ENCODE assay signal across 26 mouse cellular contexts in the genomic region with DNA sequence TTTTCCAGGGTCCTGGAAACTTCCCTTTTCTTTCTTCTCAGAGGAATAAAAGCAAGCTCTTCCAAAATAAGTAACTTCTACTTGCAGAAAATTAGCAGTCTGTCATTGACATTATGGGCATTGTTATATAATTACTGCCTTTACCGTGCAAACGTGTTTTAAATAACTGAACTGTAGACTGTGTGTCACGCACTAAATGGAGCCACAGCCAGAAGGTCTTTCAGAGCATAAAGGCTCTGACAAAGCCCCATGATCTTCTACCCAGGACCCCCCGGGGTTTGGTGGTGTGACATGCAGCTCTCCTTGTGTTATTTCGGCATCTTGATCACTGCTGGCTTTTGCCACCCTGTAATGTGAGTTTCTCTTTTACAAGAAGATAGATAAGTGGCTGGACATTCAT.
DNase-seq lines count a peak whose midpoint lies in the region; ATAC-seq and TF ChIP-seq lines count a peak whose summit lies in the region.
"Had no signal": no experiment of that assay in that cellular context is flagged by ENCODE, and none has a peak within 500 bp of the region (broad histone marks: within the 10 kb centered on the region; RNA-seq: fewer than 3 reads in every experiment).

No protein-coding gene starts in this region.

- H3K9ac ChIP-seq in forebrain, embryonic 14.5 days (ENCODE audit: low read length) = no peak overlapping the region
- no peak overlapping the region for H3K9ac ChIP-seq in forebrain, embryonic 13.5 days
- H3K9ac ChIP-seq in forebrain, postnatal 0 days = no peak overlapping the region
- no peak overlapping the region for H3K9ac ChIP-seq in forebrain, embryonic 11.5 days (ENCODE audit: low read length)
- H3K9ac ChIP-seq: embryonic facial prominence, embryonic 13.5 days; hindbrain, embryonic 12.5 days; hindbrain, embryonic 15.5 days had no signal

- 54% methylated on average over 5 of the region's 5 CpGs for WGBS in forebrain, embryonic 14.5 days
- 47% methylated on average over 5 of the region's 5 CpGs for WGBS in forebrain, embryonic 13.5 days
- 33% methylated on average over 5 of the region's 5 CpGs for WGBS in forebrain, postnatal 0 days
- 67% methylated on average over 5 of the region's 5 CpGs for WGBS in forebrain, embryonic 11.5 days
- 23% methylated on average over 5 of the region's 5 CpGs for WGBS in olfactory bulb, adult 2 months

- H3K4me2 ChIP-seq in forebrain, embryonic 14.5 days (ENCODE audit: low read length) = no peak overlapping the region
- H3K4me2 ChIP-seq in forebrain, embryonic 13.5 days = no peak overlapping the region
- H3K4me2 ChIP-seq in forebrain, postnatal 0 days (ENCODE audit: low read depth) = no peak overlapping the region
- no peak overlapping the region for H3K4me2 ChIP-seq in forebrain, embryonic 11.5 days (ENCODE audit: low read depth, low read length, severe bottlenecking)
- H3K4me2 ChIP-seq: embryonic facial prominence, embryonic 13.5 days; heart, embryonic 11.5 days; hindbrain, embryonic 12.5 days; hindbrain, embryonic 15.5 days had no signal

- no peaks in the 10 kb centered on the region for H3K9me3 ChIP-seq in forebrain, embryonic 14.5 days (replicated peaks; ENCODE audit: control insufficient read depth, low read length)
- no peaks in the 10 kb centered on the region for H3K9me3 ChIP-seq in forebrain, embryonic 13.5 days (replicated peaks)
- no peaks in the 10 kb centered on the region for H3K9me3 ChIP-seq in forebrain, postnatal 0 days (ENCODE audit: low read length)
- no peaks in the 10 kb centered on the region for H3K9me3 ChIP-seq in forebrain, embryonic 11.5 days (ENCODE audit: control insufficient read depth, low read length)
- H3K9me3 ChIP-seq: embryonic facial prominence, embryonic 10.5 days; embryonic facial prominence, embryonic 13.5 days; hindbrain, embryonic 12.5 days; hindbrain, embryonic 15.5 days had no signal

- TF ChIP-seq CTCF in forebrain, postnatal 0 days (IDR thresholded peaks at IDR 0.05; ENCODE audit: low read depth) = no peak
- no peak for TF ChIP-seq CTCF in olfactory bulb, adult 2 months (IDR thresholded peaks at IDR 0.05; ENCODE audit: insufficient read depth, low read depth, low read length)

- H3K36me3 ChIP-seq in forebrain, embryonic 14.5 days (ENCODE audit: control insufficient read depth, insufficient read depth, low read length) = no peaks in the 10 kb centered on the region
- H3K36me3 ChIP-seq in forebrain, embryonic 13.5 days (ENCODE audit: poor library complexity, severe bottlenecking) = no peaks in the 10 kb centered on the region
- no peaks in the 10 kb centered on the region for H3K36me3 ChIP-seq in forebrain, postnatal 0 days (ENCODE audit: insufficient read depth)
- H3K36me3 ChIP-seq in forebrain, embryonic 11.5 days (ENCODE audit: control insufficient read depth, insufficient read depth, low read length) = no peaks in the 10 kb centered on the region
- H3K36me3 ChIP-seq: embryonic facial prominence, embryonic 10.5 days; embryonic facial prominence, embryonic 13.5 days; G1E; hindbrain, embryonic 12.5 days; hindbrain, embryonic 15.5 days had no signal

- peak; percentile 9 for DNase-seq in forebrain, embryonic 14.5 days (ENCODE audit: low spot score)
- no peak for DNase-seq in forebrain, postnatal 0 days
- DNase-seq in forebrain, embryonic 11.5 days (ENCODE audit: low spot score) = no peak
- peak; percentile 64 for DNase-seq in brain, adult 2 months (ENCODE audit: low read depth, low spot score)
- DNase-seq: adrenal gland, postnatal 10 days; B cell, adult 2 months; cerebellum, adult 2 months; cerebellum, adult 9-11 months; cerebellum, postnatal 36 days; embryo, embryonic 11 days; gastrocnemius, adult 2 months; gastrocnemius, postnatal 14 days; kidney, adult 2 months had no signal

- H3K27ac ChIP-seq in forebrain, embryonic 14.5 days (ENCODE audit: low read depth, low read length) = no peak overlapping the region
- H3K27ac ChIP-seq in forebrain, embryonic 13.5 days = no peak overlapping the region
- no peak overlapping the region for H3K27ac ChIP-seq in forebrain, postnatal 0 days (ENCODE audit: low read depth, low read length)
- H3K27ac ChIP-seq in forebrain, embryonic 11.5 days (ENCODE audit: low read depth, low read length) = no peak overlapping the region
- H3K27ac ChIP-seq in olfactory bulb, adult 2 months (ENCODE audit: insufficient read depth, low read depth, low read length) = peak overlapping the region; percentile 91
- H3K27ac ChIP-seq: embryonic facial prominence, embryonic 10.5 days; embryonic facial prominence, embryonic 13.5 days; gastrocnemius, adult 2 months; hindbrain, embryonic 12.5 days; hindbrain, embryonic 15.5 days had no signal

- H3K4me1 ChIP-seq in forebrain, embryonic 14.5 days (ENCODE audit: control insufficient read depth, insufficient read depth, low read length) = no peaks in the 10 kb centered on the region
- no peaks in the 10 kb centered on the region for H3K4me1 ChIP-seq in forebrain, embryonic 13.5 days
- no peaks in the 10 kb centered on the region for H3K4me1 ChIP-seq in forebrain, postnatal 0 days (ENCODE audit: insufficient read depth)
- no peaks in the 10 kb centered on the region for H3K4me1 ChIP-seq in forebrain, embryonic 11.5 days (replicated peaks; ENCODE audit: control insufficient read depth, insufficient read depth, low read length)
- peaks cover 9% of the 10 kb centered on the region for H3K4me1 ChIP-seq in olfactory bulb, adult 2 months (ENCODE audit: control insufficient read depth, insufficient read depth, low read length)
- H3K4me1 ChIP-seq: embryonic facial prominence, embryonic 10.5 days; embryonic facial prominence, embryonic 13.5 days; hindbrain, embryonic 12.5 days; hindbrain, embryonic 15.5 days had no signal

- H3K4me3 ChIP-seq in forebrain, embryonic 14.5 days (ENCODE audit: low read depth, low read length) = no peak overlapping the region
- no peak overlapping the region for H3K4me3 ChIP-seq in forebrain, embryonic 13.5 days
- H3K4me3 ChIP-seq in forebrain, postnatal 0 days (ENCODE audit: low read depth, low read length) = no peak overlapping the region
- no peak overlapping the region for H3K4me3 ChIP-seq in forebrain, embryonic 11.5 days (ENCODE audit: low read depth, low read length)
- no peak overlapping the region for H3K4me3 ChIP-seq in olfactory bulb, adult 2 months (ENCODE audit: insufficient read depth, low read depth, low read length)
- H3K4me3 ChIP-seq: embryonic facial prominence, embryonic 10.5 days; embryonic facial prominence, embryonic 13.5 days; erythroblast, embryonic 14.5 days; gastrocnemius, adult 2 months; hindbrain, embryonic 12.5 days; hindbrain, embryonic 15.5 days had no signal

- no peaks in the 10 kb centered on the region for H3K27me3 ChIP-seq in forebrain, embryonic 14.5 days (replicated peaks; ENCODE audit: control insufficient read depth, insufficient read depth, low read length)
- H3K27me3 ChIP-seq in forebrain, embryonic 13.5 days = no peaks in the 10 kb centered on the region
- H3K27me3 ChIP-seq in forebrain, postnatal 0 days (ENCODE audit: insufficient read depth, low read length) = no peaks in the 10 kb centered on the region
- H3K27me3 ChIP-seq in forebrain, embryonic 11.5 days (ENCODE audit: control insufficient read depth, insufficient read depth, low read length) = no peaks in the 10 kb centered on the region
- H3K27me3 ChIP-seq: CH12.LX; embryonic facial prominence, embryonic 13.5 days; hindbrain, embryonic 12.5 days; hindbrain, embryonic 15.5 days had no signal

- no peak for TF ChIP-seq POLR2A in olfactory bulb, adult 2 months (IDR thresholded peaks at IDR 0.05; ENCODE audit: insufficient read depth, low read depth, low read length)

- ATAC-seq in forebrain, embryonic 14.5 days = no peak
- no peak for ATAC-seq in forebrain, embryonic 13.5 days
- ATAC-seq in forebrain, postnatal 0 days = peak; percentile 66; the same call in 1 of the 2 replicates
- ATAC-seq in forebrain, embryonic 11.5 days (replicated peaks; ENCODE audit: low FRiP score) = no peak
- no peak for ATAC-seq in granulocyte monocyte progenitor cell, adult 5-6 weeks (replicated peaks; ENCODE audit: poor library complexity, severe bottlenecking)
- ATAC-seq: intestine, postnatal 0 days; Patski had no signal

Comparison
In these comparisons a context has a peak if more than half of its experiments do, and no peak if none do; other contexts are left out.
1. DNase-seq: peak in forebrain, embryonic 14.5 days (single experiment) and brain, adult 2 months (single experiment); none in forebrain, postnatal 0 days (single experiment) and forebrain, embryonic 11.5 days (single experiment).